Mouse (Mus musculus): ENCODE measurements at regions not wholly inside any gene's neighbourhood (a gene's known extent, or its start where the extent isn't known, plus 50 kb on each side); places are given as distances from the start of the nearest gene placed in this dataset.

DNA sequence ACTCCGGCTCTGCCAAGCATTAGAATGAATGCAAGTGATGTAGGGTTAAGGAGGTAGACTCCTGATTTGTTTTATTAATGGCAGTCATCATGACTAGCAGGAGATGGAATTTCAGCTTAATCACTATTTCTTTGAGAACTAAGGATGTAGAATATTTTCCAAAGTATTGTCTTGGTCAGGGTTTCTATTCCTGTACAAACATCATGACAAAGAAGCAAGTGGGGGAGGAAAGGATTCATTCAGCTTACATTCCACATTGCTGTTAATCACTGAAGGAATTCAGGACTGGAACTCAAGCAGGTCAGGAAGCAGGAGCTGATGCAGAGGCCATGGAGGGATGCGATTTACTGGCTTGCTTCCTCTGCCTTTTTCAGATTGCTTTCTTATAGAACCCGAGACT, 195.4 kb upstream of the Tmem72 start:
- TF ChIP-seq CTCF (conservative IDR thresholded peaks at IDR 0.05; ENCODE audit: low read length) (no peak), POU5F1 (IDR thresholded peaks at IDR 0.05; ENCODE audit: borderline replicate concordance, low read length) (no peak)

All from E14TG2a.4 (cell line).